Mouse (Mus musculus): ENCODE data around the gene Arhgef39.

The Arhgef39 gene

DNA sequence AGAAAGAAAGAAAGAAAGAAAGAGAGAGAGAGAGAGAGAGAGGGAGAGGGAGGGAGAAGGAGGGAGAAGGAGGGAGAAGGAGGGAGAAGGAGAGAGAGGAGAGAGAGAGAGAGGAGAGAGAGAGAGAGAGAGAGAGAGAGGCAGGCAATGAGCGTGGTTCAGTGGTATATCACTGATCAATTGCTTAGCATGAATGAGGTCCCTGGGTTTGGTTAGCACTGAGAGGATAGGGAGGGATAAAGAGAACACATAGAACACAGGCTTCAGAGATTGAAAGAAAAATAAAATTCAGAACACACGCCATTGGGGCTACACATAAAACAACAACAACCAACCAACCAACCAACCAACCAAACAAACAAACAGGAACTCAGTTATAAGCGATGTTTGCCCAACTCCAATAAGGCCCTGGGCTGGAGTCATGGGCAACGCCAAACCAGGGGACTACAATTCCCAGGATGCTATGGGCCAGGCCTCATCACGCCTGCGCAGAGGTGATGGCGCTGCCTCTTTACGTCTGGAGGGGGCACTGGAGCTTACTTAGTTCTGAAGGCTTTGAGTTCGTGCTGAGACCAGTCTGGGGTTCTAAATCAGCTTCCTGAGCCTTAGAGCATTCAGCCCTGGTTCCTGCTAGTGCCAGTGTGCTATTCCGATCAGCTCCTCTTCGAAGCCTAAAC lies 21.5 kb downstream of the Arhgef39 start:
- peak; percentile 96 for DNase-seq

DNA sequence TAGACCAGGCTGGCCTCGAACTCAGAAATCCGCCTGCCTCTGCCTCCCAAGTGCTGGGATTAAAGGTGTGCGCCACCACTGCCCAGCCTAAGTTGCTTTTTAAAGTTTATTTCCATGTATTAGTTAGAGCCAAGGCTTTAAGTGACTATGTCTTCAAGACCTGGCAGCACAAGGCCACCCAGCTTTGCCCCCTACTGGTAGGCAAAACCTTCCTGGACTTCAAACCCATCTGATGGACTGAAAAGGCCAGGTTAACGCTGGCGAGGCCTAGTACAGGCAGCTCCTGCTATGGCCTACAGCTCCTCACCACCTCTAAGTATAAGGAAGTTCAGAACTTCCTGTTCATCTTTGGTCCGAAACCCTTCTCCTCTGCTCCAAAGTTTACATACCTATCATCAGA lies 22.9 kb downstream of the Arhgef39 start:
- peak; percentile 45 for DNase-seq

DNA sequence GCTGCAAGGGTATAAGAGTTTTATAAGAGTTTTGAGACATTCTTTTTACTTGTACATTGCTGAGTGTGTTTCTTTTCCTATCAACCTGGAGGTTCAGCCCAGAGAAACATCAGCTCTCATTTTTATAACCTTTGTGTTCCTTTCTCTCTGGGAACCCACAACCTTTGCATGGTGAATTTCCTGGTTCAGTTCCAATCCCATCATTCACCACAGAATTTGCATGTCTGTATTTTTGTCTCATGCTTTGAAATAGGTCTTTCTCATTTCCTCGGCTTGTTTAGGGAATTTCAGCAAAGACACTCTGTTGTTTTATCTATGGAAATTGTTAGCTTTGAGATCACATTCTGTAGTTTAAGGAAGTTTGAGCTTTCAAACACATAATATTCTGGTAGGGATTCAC lies 25.9 kb downstream of the Arhgef39 start:
- DNase-seq: no peak

DNA sequence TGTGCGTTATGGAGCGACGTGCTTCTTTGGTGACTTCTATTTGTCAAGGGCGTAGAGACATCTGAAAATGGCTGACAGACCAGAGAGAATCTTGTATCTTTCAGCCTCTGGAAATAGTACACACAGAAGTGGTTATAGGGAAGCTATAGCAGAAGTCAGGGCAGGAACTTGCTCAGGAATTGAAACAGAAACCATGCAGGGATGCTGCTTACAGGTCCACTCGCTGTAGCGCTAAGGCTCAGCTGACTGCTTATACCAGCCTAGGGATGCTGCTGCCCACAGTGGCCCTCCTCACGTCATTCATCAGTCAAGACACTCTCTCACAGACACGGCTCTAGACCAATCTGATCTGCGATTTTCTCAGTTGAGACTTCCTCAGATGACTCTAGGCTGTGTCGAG lies 29.2 kb downstream of the Arhgef39 start:
- DNase-seq: no peak

DNA sequence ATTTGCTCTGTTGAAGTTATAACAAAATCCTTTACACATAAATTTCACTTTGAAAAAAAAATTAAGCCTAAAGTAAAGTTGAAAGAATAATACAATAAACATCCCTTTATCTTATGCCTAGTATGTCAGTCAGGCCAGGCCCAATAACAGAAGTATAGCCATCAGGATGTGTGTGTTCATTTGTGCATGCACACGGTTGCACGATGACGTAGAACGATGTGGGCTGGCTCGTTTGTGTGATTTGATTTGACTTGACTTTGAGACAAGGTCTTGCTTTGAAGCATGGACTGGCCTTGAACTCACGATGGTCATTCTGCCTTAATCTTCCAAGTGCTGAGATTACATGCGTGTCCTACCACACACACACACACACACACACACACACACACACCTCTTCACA lies 32.6 kb downstream of the Arhgef39 start:
- no peak for DNase-seq

DNA sequence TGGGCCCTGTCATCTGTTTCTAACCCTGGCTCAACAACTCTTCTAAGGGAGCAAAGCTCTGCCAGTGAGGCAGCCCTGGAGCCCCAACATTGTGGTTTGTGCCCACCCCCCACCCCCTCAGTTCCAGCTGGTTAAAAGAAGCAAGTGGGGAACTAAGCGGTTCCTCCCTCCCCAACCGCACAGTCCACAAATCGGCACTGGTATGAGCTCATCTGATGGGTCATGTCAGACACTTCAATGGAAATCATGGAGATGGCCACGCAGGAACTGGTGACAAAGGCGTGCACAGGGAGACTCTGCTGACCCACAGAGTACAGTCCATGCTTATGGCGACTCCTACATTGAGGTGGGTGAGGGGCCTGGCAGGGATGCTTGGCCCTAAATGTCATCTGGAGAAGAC lies 33.6 kb downstream of the Arhgef39 start:
- no peak for DNase-seq

DNA sequence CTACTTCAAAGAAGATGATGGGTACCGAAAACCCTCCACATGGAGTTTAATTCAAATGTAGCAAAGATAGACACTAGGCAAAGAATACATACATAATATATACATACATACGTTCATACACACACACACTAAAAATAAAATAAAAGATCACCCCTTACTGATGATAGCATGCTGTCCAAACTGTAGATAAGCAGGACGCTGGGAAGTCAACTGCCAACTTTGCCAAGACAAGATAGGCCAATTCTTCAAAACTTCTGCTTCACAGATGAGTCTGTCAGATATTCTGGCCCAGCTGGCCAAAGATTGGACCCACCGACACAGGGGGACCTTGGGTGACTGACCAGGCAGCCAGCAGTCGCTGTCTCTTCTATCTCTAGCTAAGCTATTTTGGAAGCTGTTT lies 36.4 kb downstream of the Arhgef39 start:
- no peak for DNase-seq

DNA sequence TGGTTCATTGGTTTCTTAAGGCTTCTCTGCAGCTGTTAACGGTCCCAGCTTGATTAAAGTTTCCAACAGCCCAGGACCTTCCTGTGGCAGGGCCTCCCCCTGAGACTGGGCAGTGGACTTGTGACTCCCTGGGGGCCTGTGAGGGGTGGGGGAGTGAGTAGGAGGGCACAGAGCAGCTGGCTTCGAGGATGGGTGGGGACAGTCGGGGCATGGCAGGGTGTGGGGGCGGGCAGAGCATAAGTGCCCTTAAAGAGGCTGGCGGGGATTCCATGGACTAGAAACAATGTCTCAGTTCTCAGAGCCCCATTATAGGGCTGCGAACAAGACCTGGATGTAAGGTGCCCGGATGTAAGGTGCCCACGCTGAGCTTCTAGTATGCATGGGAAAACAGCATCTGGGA lies 42.4 kb downstream of the Arhgef39 start:
- DNase-seq: no peak

DNA sequence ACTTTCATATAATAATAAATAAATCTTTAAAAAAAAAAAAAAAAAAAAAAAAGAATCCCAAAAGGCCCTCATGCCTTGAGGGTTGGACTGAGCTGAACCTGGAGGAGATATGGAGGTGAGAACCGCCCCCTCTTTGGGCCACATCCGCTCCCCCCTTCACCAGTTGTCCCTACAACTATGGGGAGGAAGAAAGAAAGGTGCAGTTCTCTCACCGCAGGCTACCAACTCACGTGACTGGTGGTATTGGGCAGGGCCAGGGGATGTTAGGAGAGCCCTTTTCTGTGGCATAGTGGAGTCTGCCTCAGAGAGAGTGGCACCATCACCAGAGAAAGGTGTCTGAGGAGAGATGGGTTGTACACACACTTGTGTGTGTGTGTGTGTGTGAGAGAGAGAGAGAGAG lies 43.0 kb downstream of the Arhgef39 start:
- peak; percentile 34 for DNase-seq

DNA sequence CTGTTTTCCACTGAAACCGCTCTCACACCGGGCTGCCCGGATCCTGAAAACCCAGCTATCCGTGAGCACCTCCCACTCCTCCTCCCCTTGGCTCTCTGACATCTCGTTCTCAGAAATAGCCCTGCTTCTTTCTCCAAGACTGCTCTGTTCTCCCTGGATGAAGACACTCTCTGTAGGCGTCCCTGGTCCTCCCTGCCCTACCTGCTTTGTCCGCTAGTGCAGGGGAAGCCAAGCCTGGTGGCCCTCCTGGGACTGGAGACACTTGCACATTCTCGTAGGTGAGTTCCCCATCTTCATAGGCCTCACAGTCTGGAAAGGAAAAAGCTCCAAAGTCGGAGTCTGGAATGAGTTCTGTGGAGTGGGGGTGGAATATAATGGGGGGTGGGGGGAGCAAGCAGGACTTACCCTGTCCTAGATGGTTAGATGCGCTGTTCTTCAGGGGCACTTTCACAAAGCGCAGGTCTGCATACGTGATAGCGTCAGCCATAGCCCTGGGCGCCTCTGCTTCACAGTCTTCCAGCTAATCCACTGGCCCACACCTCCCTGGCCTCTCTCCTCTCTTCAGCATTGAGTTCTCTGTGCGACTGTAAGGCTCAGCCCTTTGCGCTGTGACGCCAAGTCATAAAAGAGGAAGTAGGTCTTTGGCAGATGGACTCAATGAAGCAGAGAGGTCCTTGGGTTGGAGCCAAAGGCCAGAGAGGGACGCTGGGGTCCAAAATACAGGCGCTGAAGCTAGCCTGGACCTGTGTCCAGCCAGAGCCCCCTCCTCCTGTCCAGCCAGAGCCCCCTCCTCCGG lies 45.3 kb downstream of the Arhgef39 start, which contains the start of gene Cd72:
Gene Cd72 (minus strand): TSS at position 588 of the 796 bp plus-strand sequence.
- peak; percentile 31 for DNase-seq

DNA sequence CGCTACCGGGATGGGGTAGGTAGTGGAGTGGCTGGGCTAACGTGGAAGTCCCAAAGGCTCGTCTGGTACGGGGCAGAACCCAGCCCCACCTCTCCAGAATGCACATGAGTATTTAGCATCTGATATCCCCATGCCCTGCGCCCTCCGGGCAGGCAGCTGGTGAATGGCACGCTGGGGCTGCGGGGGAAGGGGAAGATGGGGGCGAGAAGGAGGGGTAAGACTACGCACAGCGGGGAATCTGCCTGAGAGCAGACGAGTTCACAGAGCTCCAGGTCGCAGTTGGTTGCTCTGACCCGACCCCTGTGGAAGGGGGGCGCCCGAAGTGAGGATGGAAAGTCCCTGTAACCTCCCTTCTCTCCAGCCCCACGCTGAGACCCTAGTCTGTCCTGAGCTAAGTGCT lies 46.1 kb downstream of the Arhgef39 start:
- DNase-seq: no peak

DNA sequence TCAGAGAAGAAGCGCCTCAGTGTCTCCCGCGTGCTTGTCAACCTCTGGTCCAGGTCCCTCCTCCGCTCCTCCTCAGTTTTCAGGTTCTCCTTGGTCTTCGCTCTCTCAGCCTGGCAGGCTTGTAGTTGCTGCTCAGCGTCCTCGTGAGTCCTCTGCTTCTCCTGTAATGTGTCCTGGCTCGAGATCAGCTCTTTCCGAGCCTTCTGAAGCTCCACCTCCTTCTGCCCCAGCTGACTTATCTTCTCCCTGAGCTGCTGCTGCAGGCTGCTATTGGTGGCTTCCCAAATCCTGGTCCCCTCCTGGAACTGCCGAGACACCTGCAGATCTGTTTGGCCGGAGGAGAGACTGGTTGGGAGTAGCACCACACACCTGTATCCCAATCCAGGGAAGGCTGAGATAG lies 47.2 kb downstream of the Arhgef39 start:
- DNase-seq: no peak

DNA sequence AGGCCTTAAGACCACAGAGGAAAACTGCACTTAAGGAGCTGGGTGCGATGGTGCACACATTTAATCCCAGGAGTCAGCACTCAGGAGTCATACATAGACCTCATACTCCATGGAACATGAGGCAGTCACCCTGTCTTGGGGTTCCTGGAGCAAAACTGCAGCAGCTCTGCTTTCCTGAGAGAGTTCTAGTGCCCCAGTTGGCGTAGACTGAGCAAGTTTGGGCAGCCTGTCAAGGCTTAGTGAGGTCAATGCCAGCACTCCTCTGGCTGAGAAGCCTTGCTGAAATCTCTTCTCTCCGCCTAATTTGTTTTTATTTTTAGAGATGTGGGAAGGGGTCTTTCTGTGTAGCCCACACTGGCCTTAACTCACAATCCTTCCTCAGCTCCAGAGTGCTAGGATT lies 50.9 kb downstream of the Arhgef39 start:
- no peak for DNase-seq

DNA sequence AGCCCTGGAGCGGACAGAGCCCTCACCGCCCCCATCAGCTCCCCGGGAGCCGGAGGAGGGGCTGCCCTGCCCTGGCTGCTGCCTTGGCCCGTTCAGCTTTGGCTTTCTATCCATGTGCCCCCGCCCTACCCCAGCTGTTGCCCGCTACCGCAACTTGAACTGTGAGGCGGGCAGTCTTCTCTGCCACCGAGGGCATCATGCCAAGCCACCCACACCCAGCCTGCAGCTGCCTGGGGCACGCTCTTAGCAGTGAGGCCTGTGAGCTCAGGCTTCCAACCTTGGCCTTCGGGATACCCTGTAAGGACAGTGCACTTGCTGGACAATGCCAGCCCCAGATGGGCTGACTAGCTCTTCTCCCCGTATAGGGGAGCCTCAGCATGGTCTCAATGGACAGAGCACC lies 52.2 kb downstream of the Arhgef39 start:
- DNase-seq: no peak
